Mouse (Mus musculus) neutrophil, adult 5-6 weeks (primary cell): Measurements from ENCODE around the gene Bcam. TPM values are rescaled to one million over a fixed set of nuclear protein-coding genes. Genes with fewer than 3 reads are reported as not detected.

Source experiments
- ATAC-seq: fragments of 151-379, 151-347 bp; 2 replicates; pipeline ENCODE4 v1.8.0; 2017; ENCODE audit warnings: mild to moderate bottlenecking, moderate TSS enrichment; ENCODE audit not compliant: insufficient number of reproducible peaks, poor library complexity, low FRiP score, severe bottlenecking; ENCODE audit errors: extremely low read depth
- total RNA-seq: library from RNA; stranded (forward); fragments of 200-1000 nt; gene quantifications from 2 replicates; pipeline ENCODE4 v1.2.3, GENCODE M21; 2017

The Bcam gene
- total RNA-seq, 1 experiment from 2014 or later = not detected

- ATAC-seq = no peak
Observed at GRCm38 (mm10) chr7:19758623-19759022, 12.2 kb downstream of the Bcam start.

- no peak for ATAC-seq
Observed at GRCm38 (mm10) chr7:19755851-19756786, 14.7 kb downstream of the Bcam start.

- no peak for ATAC-seq
Observed at GRCm38 (mm10) chr7:19755008-19755407, 15.8 kb downstream of the Bcam start.

GRCm38 (mm10) chr7:19754065-19754464 is 16.8 kb downstream of the Bcam start:
- no peak for ATAC-seq

- no peak for ATAC-seq
Observed at GRCm38 (mm10) chr7:19753587-19753986, 17.2 kb downstream of the Bcam start.

GRCm38 (mm10) chr7:19752652-19753051 is 18.2 kb downstream of the Bcam start:
- ATAC-seq = no peak

GRCm38 (mm10) chr7:19751070-19751383 is 19.8 kb downstream of the Bcam start:
- ATAC-seq = no peak

GRCm38 (mm10) chr7:19750217-19751069 is 20.4 kb downstream of the Bcam start, which contains the start of gene Nectin2:
Gene Nectin2, minus strand, starts transcription at chr7:19750483.
- peak; percentile 24; the same call in 1 of the 2 replicates for ATAC-seq

GRCm38 (mm10) chr7:19749389-19750216 is 21.2 kb downstream of the Bcam start:
- ATAC-seq = peak; percentile 49

GRCm38 (mm10) chr7:19748219-19749195 is 22.3 kb downstream of the Bcam start:
- no peak for ATAC-seq

- no peak; the same call in 1 of the 2 replicates for ATAC-seq
Observed at GRCm38 (mm10) chr7:19747420-19748218, 23.2 kb downstream of the Bcam start.

- no peak for ATAC-seq
Observed at GRCm38 (mm10) chr7:19746426-19747201, 24.2 kb downstream of the Bcam start.

GRCm38 (mm10) chr7:19745971-19746370 is 24.8 kb downstream of the Bcam start:
- no peak for ATAC-seq

- no peak for ATAC-seq
Observed at GRCm38 (mm10) chr7:19744590-19745385, 26.0 kb downstream of the Bcam start.

- ATAC-seq = no peak
Observed at GRCm38 (mm10) chr7:19743791-19744190, 27.0 kb downstream of the Bcam start.

GRCm38 (mm10) chr7:19742468-19742867 is 28.3 kb downstream of the Bcam start:
- ATAC-seq = no peak
